In the genomic region with DNA sequence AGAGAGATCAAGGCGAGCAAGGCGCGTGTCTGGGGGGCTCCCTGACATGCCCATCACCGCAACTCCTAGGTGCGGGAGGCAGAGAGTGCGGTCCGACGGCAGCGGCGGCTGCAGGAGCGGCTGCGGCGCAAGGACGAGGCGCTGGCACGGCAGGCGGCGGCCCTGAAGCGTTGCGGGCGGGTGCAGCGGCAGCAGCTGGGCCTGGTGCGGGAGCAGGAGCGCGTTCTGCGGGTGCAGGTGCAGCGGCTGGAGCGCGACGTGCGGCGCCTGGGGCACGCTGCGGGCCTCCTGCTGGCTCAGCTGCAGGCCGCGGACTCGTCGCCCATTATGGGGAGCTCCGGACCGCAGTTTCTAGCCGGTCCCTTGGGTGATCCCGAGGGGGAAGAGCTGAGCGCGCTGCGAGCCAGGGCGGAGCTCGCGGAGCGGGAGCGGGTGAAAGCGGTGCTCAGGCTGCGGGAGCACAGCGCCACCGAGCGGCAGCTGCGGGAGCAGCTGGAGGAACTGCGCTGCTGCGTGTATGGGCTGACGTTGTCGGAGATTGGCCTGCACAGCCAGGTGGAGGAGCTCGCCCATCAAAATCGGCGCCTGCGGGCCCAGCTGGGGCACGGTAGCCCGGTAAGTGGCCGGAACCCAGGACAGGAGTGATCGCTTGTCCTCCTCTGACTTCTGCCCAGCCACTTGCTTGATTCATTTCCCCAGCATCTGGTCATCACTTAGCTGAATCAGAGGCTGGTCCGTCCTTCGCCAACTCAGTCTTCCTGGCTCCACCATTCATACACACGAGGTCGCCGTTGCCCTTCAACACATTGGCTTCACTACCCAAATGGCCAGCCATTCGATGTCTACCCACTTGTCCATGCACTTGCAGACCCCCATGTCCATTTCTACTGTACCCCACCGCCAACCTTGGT, we compare ENCODE assay signal across 8 mouse cellular contexts.
DNase-seq lines count a peak whose midpoint lies in the region; ATAC-seq lines count a peak whose summit lies in the region.

No protein-coding gene starts in this region.

- H3K4me2 ChIP-seq in liver, embryonic 12.5 days, result peak overlapping the region; percentile 47
- H3K4me2 ChIP-seq in neural tube, embryonic 14.5 days (ENCODE audit: low read depth, low read length), result peak overlapping the region; percentile 67

- H3K9ac ChIP-seq in liver, embryonic 12.5 days, result no peak overlapping the region
- peak overlapping the region; percentile 62 for H3K9ac ChIP-seq in neural tube, embryonic 14.5 days (replicated peaks; ENCODE audit: low read depth, low read length)

- WGBS in liver, embryonic 12.5 days (ENCODE audit: insufficient replicate concordance), result 8% methylated on average over 71 of the region's 75 CpGs
- 6% methylated on average over 74 of the region's 75 CpGs for WGBS in neural tube, embryonic 14.5 days

- peaks cover 12% of the 10 kb centered on the region; the same call in 1 of the 2 replicates for H3K4me1 ChIP-seq in megakaryocyte, embryonic 14.5 days
- no peaks in the 10 kb centered on the region for H3K4me1 ChIP-seq in liver, embryonic 12.5 days
- peaks cover 7% of the 10 kb centered on the region for H3K4me1 ChIP-seq in neural tube, embryonic 14.5 days (ENCODE audit: control insufficient read depth, insufficient read depth, low read length)

- peaks cover 86% of the 10 kb centered on the region for H3K27me3 ChIP-seq in megakaryocyte, embryonic 14.5 days (replicated peaks)
- peaks cover 58% of the 10 kb centered on the region for H3K27me3 ChIP-seq in liver, embryonic 12.5 days (replicated peaks)
- H3K27me3 ChIP-seq in neural tube, embryonic 14.5 days (ENCODE audit: control insufficient read depth, insufficient read depth, low read length), result peaks cover 2% of the 10 kb centered on the region

- H3K9me3 ChIP-seq in megakaryocyte, embryonic 14.5 days, result 0 out of 2 replicates have a peak, but pooled peaks cover 3% of the 10 kb centered on the region
- no peaks in the 10 kb centered on the region for H3K9me3 ChIP-seq in liver, embryonic 12.5 days (replicated peaks)
- no peaks in the 10 kb centered on the region for H3K9me3 ChIP-seq in neural tube, embryonic 14.5 days (ENCODE audit: control insufficient read depth, low read length)

- peak overlapping the region; percentile 73 for H3K4me3 ChIP-seq in megakaryocyte, embryonic 14.5 days (replicated peaks)
- peak overlapping the region; percentile 15 for H3K4me3 ChIP-seq in liver, embryonic 12.5 days
- peak overlapping the region; percentile 40 for H3K4me3 ChIP-seq in neural tube, embryonic 14.5 days (ENCODE audit: low read depth, low read length)

- DNase-seq in cerebellum, postnatal 25 days, result peak; percentile 86 to 90
- peak; percentile 79 to 90 for DNase-seq in frontal cortex, postnatal 36 days (ENCODE audit: low spot score in 2 of 2)
- DNase-seq in kidney, postnatal 14 days, result peak; percentile 23
- DNase-seq in thymus, postnatal 0 days (ENCODE audit: low spot score), result peak; percentile 54

- ATAC-seq in megakaryocyte, adult 5-6 weeks (ENCODE audit: poor library complexity, severe bottlenecking), result no peak
- ATAC-seq in liver, embryonic 12.5 days, result no peak
- ATAC-seq in neural tube, embryonic 14.5 days (ENCODE audit: low read depth), result peak; percentile 92

- H3K36me3 ChIP-seq in megakaryocyte, embryonic 14.5 days (replicated peaks; ENCODE audit: low read length), result no peaks in the 10 kb centered on the region
- no peaks in the 10 kb centered on the region for H3K36me3 ChIP-seq in liver, embryonic 12.5 days
- no peaks in the 10 kb centered on the region for H3K36me3 ChIP-seq in neural tube, embryonic 14.5 days (ENCODE audit: control insufficient read depth, insufficient read depth, low read length)

- H3K27ac ChIP-seq in liver, embryonic 12.5 days, result no peak overlapping the region
- peak overlapping the region; percentile 64 for H3K27ac ChIP-seq in neural tube, embryonic 14.5 days (ENCODE audit: low read depth, low read length)

Comparison
In these comparisons a context has a peak if more than half of its experiments do, and no peak if none do; other contexts are left out.
1. H3K4me3 ChIP-seq: peak in every context shown above with its lines; median percentile 73 in megakaryocyte, embryonic 14.5 days; 40 in neural tube, embryonic 14.5 days; 15 in liver, embryonic 12.5 days.
2. DNase-seq: peak in every context shown above with its lines; median percentile 88 in cerebellum, postnatal 25 days; 84 in frontal cortex, postnatal 36 days; 54 in thymus, postnatal 0 days; 23 in kidney, postnatal 14 days.